Mouse (Mus musculus) hindlimb bud, embryonic 11.5 days (tissue): ENCODE measurements around the gene Cxcl12.

ENCODE experiments used
- DNase-seq: peaks from one replicate; pipeline ENCODE4 v3.0.0-alpha.2; 2012; ENCODE audit warnings: low read depth, low spot score; ENCODE audit errors: extremely low spot score

The Cxcl12 gene

GRCm38 (mm10) chr6:117173876-117174275 is 5.5 kb downstream of the Cxcl12 start:
- no peak for DNase-seq

- no peak for DNase-seq
These were observed 6.9 kb downstream of the Cxcl12 start for GRCm38 (mm10) chr6:117175113-117175793.

- no peak for DNase-seq
These were observed 8.1 kb downstream of the Cxcl12 start for GRCm38 (mm10) chr6:117176406-117176805.

GRCm38 (mm10) chr6:117180303-117180702 is 12.0 kb downstream of the Cxcl12 start:
- DNase-seq = no peak

- no peak for DNase-seq
These were observed 17.0 kb downstream of the Cxcl12 start for GRCm38 (mm10) chr6:117185381-117185780.

- DNase-seq = no peak
These were observed 22.1 kb downstream of the Cxcl12 start for GRCm38 (mm10) chr6:117190453-117190852.

GRCm38 (mm10) chr6:117191741-117192140 is 23.4 kb downstream of the Cxcl12 start:
- no peak for DNase-seq

GRCm38 (mm10) chr6:117192678-117193077 is 24.3 kb downstream of the Cxcl12 start:
- DNase-seq = no peak

- DNase-seq = no peak
These were observed 26.9 kb downstream of the Cxcl12 start for GRCm38 (mm10) chr6:117195270-117195669.

- no peak for DNase-seq
These were observed 30.5 kb downstream of the Cxcl12 start for GRCm38 (mm10) chr6:117198871-117199270.

- no peak for DNase-seq
These were observed 31.4 kb downstream of the Cxcl12 start for GRCm38 (mm10) chr6:117199718-117200117.

GRCm38 (mm10) chr6:117200916-117201315 is 32.6 kb downstream of the Cxcl12 start:
- DNase-seq = no peak

- DNase-seq = no peak
These were observed 33.1 kb downstream of the Cxcl12 start for GRCm38 (mm10) chr6:117201396-117201795.

GRCm38 (mm10) chr6:117201859-117202258 is 33.5 kb downstream of the Cxcl12 start:
- no peak for DNase-seq

GRCm38 (mm10) chr6:117202856-117203400 is 34.6 kb downstream of the Cxcl12 start:
- DNase-seq = no peak

GRCm38 (mm10) chr6:117204112-117204511 is 35.8 kb downstream of the Cxcl12 start:
- no peak for DNase-seq

GRCm38 (mm10) chr6:117206834-117207233 is 38.5 kb downstream of the Cxcl12 start:
- DNase-seq = no peak

- no peak for DNase-seq
These were observed 39.0 kb downstream of the Cxcl12 start for GRCm38 (mm10) chr6:117207289-117207688.

GRCm38 (mm10) chr6:117210086-117210485 is 41.8 kb downstream of the Cxcl12 start:
- DNase-seq = no peak

GRCm38 (mm10) chr6:117210536-117210935 is 42.2 kb downstream of the Cxcl12 start:
- no peak for DNase-seq

- DNase-seq = no peak
These were observed 46.2 kb downstream of the Cxcl12 start for GRCm38 (mm10) chr6:117214506-117214905.

GRCm38 (mm10) chr6:117218442-117219299 is 50.3 kb downstream of the Cxcl12 start:
- DNase-seq = no peak
